Mouse (Mus musculus) urinary bladder, postnatal 4 days (tissue): ENCODE measurements around the gene Podxl2.

Experiments used
- DNase-seq, 2 experiments: peaks; one replicate each; pipeline ENCODE4 v3.0.0; 2021 to 2022; ENCODE audit warnings: low spot score in 2 of 2

Gene Podxl2

GRCm38 (mm10) chr6:88844901-88845565, 29.8 kb downstream of the Podxl2 start:
- DNase-seq: no peak

GRCm38 (mm10) chr6:88843781-88844725, 30.8 kb downstream of the Podxl2 start:
- DNase-seq: no peak

GRCm38 (mm10) chr6:88843241-88843640, 31.6 kb downstream of the Podxl2 start:
- no peak for DNase-seq

- DNase-seq: no peak
Observed at GRCm38 (mm10) chr6:88842731-88843151, 32.1 kb downstream of the Podxl2 start.

- DNase-seq: peak; percentile 99 to 100
Observed at GRCm38 (mm10) chr6:88841781-88842689, 32.8 kb downstream of the Podxl2 start, which contains the start of gene Abtb1. Gene Abtb1 (minus strand): TSS chr6:88841984.

GRCm38 (mm10) chr6:88841514-88841780, 33.4 kb downstream of the Podxl2 start:
- DNase-seq: no peak

- DNase-seq: no peak
Observed at GRCm38 (mm10) chr6:88840791-88841513, 33.9 kb downstream of the Podxl2 start.

GRCm38 (mm10) chr6:88840211-88840610, 34.6 kb downstream of the Podxl2 start:
- no peak for DNase-seq

GRCm38 (mm10) chr6:88839135-88839970, 35.5 kb downstream of the Podxl2 start:
- DNase-seq: no peak

- no peak for DNase-seq
Observed at GRCm38 (mm10) chr6:88838613-88839012, 36.2 kb downstream of the Podxl2 start.

GRCm38 (mm10) chr6:88837999-88838398, 36.8 kb downstream of the Podxl2 start:
- DNase-seq: no peak

GRCm38 (mm10) chr6:88836178-88836819, 38.5 kb downstream of the Podxl2 start:
- DNase-seq: peak in 1 of 2 experiments; percentile 36

- DNase-seq: no peak
Observed at GRCm38 (mm10) chr6:88835047-88835446, 39.8 kb downstream of the Podxl2 start.

- no peak for DNase-seq
Observed at GRCm38 (mm10) chr6:88833340-88834140, 41.3 kb downstream of the Podxl2 start.

- DNase-seq: no peak
Observed at GRCm38 (mm10) chr6:88832663-88833062, 42.2 kb downstream of the Podxl2 start.

GRCm38 (mm10) chr6:88831456-88831855, 43.4 kb downstream of the Podxl2 start:
- DNase-seq: peak in 1 of 2 experiments; percentile 49

GRCm38 (mm10) chr6:88830112-88830702, 44.6 kb downstream of the Podxl2 start:
- no peak for DNase-seq

- DNase-seq: no peak
Observed at GRCm38 (mm10) chr6:88829579-88829978, 45.3 kb downstream of the Podxl2 start.
